Mouse (Mus musculus): ENCODE data around the gene Gm10644.

The Gm10644 gene

GRCm38 (mm10) chr8:83980250-83980649 is 25.2 kb upstream of the Gm10644 start:
- DNase-seq = no peak

- DNase-seq = no peak
These were observed 23.2 kb upstream of the Gm10644 start for GRCm38 (mm10) chr8:83978200-83978599.

DNA sequence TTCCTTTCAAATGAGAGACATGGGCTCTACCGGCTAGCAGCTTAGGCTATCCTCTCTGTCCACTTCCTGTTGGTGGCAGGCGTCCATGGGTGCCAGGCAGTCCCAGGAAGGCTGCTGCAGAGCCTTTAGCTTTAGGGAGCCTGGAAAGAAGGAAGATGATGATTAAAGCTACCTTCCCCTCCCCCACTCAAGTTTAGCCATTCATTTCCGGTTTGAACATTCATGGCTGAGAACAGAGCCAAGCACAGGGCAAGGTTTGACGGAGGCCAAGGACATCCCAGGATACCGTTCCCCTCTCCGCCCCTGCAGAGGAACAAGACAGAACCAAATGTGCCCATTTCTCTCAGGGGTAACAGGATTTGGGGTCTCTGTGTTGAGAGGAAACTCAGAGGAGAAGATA is 22.6 kb upstream of the Gm10644 start:
- DNase-seq = no peak

GRCm38 (mm10) chr8:83976779-83977350 is 21.9 kb upstream of the Gm10644 start:
- DNase-seq = no peak

- DNase-seq = no peak
These were observed 21.2 kb upstream of the Gm10644 start for GRCm38 (mm10) chr8:83976101-83976630.

- no peak for DNase-seq
These were observed 19.5 kb upstream of the Gm10644 start for GRCm38 (mm10) chr8:83974521-83974920.

DNA sequence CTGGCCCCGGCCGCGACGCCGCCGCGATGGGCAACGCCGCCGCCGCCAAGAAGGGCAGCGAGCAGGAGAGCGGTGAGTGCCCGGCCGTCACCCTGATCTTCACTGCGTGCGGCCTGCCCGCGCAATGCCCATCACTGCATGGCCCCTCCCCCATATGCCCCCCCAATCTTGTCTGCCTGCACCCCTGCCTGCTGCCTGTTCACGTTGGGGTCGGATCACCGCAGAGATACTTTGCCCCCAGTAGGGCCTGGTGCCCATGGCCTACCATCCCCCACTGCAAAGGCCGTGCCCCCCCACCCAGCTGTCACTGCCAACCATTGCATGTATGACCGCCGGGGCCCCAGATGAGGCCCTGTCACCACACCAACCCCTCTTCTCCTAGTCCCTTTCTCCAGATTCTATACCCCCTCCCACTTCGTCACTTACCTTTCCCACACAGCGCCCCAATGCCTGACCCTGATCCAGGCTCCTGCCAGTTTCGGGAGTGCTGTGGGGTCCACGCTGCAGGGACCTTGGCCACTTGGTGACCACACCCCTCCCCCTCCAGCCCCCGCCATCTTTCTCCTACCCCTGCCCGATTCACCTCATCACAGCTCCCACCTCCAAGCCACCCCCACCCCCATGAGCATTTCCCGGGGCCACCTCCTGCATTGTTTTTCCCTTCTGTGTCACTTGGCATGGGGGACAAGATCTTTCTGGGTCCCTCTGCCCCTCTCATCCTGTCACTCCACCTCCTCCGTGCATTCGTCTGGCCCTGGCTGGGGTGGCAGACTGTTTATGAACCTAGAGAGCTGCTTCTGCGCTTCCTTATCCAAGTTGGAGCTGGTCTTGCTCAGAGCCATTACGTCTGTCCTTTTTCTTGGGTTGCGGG is 18.4 kb upstream of the Gm10644 start:
- DNase-seq = no peak

- peak; percentile 100 for DNase-seq
These were observed 17.4 kb upstream of the Gm10644 start, which contains the start of gene Prkaca for GRCm38 (mm10) chr8:83972150-83973120. Prkaca (plus strand) TSS chr8:83972993.

GRCm38 (mm10) chr8:83971661-83972060 is 16.7 kb upstream of the Gm10644 start:
- DNase-seq = no peak

DNA sequence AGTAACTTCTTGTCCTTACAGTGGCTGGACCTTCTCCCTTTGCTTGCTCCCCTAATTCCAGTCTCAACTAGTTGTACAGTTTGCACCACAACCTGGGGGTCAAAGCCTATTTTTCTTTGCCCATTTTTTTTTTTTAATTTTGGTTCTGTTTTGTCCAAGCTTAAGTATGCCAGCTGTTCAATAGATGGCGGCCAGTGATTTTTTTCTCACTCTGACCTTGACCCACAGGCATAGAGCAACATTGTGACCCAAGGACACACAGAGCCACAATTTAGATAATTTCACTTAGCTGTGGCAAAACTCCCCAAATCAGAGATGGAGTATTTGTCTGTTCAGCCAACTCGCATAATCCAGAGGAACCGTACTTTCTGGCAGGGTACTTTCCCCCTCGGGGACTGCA is 16.1 kb upstream of the Gm10644 start:
- no peak for DNase-seq

DNA sequence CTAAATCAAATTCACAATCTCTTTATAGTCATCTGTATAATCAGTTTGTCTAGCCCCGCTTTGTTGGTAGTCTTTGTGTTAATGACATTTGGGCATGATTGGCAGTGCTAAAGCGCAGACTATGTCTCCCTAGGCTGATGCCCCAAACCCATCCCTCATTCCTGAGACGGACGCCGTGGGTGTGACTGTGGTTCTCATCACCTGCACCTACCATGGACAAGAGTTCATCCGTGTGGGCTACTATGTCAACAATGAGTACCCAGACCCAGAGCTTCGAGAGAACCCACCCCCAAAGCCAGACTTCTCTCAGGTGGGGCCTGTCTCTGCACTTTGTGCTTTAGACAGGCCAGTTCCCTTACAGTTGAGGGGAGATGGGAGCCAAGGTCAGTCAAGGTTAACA is 12.7 kb upstream of the Gm10644 start:
- no peak for DNase-seq

DNA sequence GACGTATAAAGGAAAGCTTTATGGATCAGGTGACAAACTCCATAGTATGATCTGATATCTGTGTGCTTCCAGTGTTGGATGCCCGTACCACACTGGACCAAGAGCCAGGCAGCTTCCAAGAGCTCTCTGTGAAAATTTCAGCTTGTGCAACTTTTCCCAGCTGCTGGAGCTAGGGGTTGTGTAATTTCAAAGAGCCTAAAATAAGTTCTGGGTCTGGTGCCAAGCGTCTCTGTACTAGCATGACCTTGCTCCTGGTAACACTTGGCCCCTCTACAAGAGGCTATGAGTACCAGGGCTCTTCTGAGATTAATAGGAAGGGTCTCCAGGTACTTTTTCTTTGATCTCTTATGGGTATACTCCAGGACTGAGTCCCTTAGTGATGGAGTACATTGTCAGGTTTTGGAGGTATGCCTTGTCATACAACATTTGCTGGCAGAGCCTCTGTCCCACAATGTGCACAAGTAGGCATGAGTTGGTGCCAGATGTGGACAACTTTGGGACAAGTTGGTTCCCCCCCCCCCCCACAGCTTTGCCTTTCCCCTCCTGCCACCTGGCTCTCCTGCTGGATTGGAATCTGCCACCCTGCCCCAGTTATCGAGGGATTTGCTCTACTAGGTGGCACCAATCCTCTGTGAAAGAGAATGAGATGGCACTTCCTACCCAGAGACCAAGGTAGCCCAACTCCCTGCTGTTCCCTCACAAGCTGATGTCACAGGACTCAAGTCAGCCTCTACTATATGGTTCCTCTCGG is 9.2 kb upstream of the Gm10644 start:
- DNase-seq = no peak

- DNase-seq = no peak
These were observed 1.8 kb upstream of the Gm10644 start for GRCm38 (mm10) chr8:83956789-83957188.

- DNase-seq = no peak
These were observed 883 bp upstream of the Gm10644 start for GRCm38 (mm10) chr8:83955958-83956218.

DNA sequence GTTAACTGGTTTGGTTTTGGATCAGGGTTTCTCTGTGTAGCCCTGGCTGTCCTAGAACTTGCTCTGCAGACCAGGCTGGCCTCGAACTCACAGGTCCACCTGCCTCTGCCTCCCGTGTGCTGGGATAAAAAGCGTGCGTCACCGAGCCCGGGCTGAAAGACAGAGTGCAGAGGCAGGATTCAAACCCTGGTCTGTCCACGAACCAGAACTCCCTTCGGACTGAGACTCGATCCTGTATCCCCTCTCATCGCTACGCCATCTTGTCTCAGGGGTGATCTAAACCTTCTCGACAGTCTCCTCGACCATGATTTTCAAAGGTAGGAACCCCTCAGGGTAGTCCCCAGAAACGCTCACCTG is 278 bp downstream of the Gm10644 start:
- DNase-seq = no peak

GRCm38 (mm10) chr8:83945540-83945939 is 9.5 kb downstream of the Gm10644 start:
- no peak for DNase-seq

DNA sequence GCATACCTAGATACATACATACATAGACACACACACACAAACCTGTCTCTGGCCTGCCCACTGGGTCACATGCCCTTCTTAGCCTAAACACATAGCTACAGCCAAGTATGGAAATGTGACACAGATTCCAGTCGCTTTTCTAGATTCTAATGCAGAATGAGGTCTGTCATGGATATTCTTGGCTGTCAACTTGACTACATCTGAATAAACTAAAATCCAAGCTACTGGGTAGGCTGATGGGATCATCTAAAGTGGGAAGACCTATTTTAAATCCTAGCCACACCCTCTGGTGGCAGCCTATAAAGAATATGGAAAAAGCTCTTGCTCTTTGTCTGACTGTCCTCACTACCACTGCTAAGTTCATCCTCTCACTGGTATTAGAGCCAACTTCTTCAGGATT is 12.6 kb downstream of the Gm10644 start:
- DNase-seq = no peak

DNA sequence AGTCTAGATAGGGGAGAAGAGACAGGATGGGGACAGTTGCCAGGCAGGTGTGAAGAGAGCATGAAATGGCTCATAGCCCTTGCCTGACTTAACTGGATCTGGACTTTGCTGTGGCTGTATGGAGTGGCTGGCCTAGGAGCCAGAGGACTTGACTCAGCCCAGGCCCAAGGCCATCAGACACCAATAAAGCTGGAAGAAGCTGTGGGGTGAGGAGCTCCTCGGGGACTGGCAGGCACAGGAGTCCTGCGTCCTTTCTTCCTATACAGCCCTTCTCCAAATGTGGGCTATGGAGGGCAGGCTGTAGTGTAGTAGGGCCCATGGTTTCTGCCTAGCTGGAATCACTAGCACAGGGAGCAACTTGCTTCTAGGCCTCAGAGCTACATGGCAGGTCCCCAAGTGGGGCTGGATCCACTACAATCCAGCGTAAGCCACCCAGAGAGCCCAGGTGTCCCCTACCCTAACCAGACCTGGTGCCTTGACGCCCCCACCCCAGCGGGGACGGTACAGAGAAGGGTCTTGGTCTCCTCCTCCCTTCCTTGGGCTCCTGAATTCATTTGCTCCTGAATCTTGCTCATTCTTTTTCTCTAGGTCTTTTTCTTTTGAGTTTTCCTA is 13.8 kb downstream of the Gm10644 start:
- DNase-seq = no peak

- DNase-seq = no peak
These were observed 16.7 kb downstream of the Gm10644 start for GRCm38 (mm10) chr8:83938330-83938729.

DNA sequence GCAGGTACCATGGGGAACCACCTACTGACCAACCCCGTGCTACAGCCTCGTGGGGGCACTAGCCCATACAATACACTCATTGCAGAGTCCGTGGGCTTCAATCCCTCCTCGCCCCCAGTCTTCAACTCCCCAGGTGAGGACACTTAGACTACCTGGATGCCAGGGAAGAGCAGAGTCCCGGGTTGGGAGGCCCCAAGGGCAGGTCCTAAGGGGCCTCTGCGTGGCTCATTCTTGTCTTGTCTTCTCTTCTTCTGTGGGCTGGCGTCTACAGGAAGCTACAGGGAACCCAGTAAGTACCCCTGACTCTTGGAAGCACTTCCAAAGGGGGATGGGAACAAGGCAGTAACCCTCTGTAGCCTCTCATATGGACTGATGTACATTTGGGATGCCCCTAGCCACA is 17.4 kb downstream of the Gm10644 start:
- no peak for DNase-seq

- no peak for DNase-seq
These were observed 19.6 kb downstream of the Gm10644 start for GRCm38 (mm10) chr8:83935435-83935834.

- no peak for DNase-seq
These were observed 20.0 kb downstream of the Gm10644 start for GRCm38 (mm10) chr8:83934994-83935393.
